Mouse (Mus musculus) layer of hippocampus, adult 9-10 months (tissue): Measurements from ENCODE around the gene 4930402H24Rik.
A peak's percentile ranks its signal among the peaks of the same experiment; 100 is the strongest.

ENCODE experiments used
- DNase-seq: peaks from one replicate; pipeline ENCODE4 v3.0.0; 2022; ENCODE audit warnings: low spot score

The 4930402H24Rik gene

GRCm38 (mm10) chr2:130657541-130657940 lies 248.7 kb downstream of the 4930402H24Rik start:
- peak; percentile 68 for DNase-seq

- DNase-seq, result no peak
Observed at GRCm38 (mm10) chr2:130656536-130656935, 249.7 kb downstream of the 4930402H24Rik start.
